Mouse (Mus musculus): ENCODE measurements around the gene Actn3. TPM values are rescaled to one million over a fixed set of nuclear protein-coding genes. Genes with fewer than 3 reads are reported as not detected.
"Not testable (repeated sequence)": the region's sequence is repeated elsewhere in the genome, so short reads cannot be mapped to it uniquely, and the experiment has no call there.

Actn3 gene
- polyA plus RNA-seq, 1 experiment from 2014 or later: not detected

DNA sequence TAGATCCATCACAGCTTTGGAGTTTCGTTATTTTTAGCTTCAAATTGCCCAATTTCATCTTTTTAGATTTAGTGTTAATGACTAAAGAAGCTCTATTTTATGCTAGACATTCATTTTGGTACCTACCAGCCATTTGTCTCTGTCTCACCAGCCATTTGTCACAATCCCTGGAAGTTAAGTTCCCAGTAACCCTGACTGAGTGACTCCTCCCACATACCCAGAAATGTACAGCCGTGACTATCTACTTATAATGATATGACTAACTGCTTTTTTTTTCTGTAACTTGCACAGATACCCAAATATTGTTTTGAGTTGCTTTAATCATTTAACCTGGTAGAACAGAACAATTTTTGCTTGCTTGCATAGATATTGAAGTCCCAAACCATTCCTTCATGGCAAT is 31.9 kb downstream of the Actn3 start:
- H3K36me3 ChIP-seq (ENCODE audit: inconsistent target): no peaks in the 10 kb centered on the region
- 74% methylated on average over 2 of the region's 2 CpGs for WGBS (ENCODE audit: missing documents)
- H3K79me2 ChIP-seq (ENCODE audit: inconsistent target): no peaks in the 10 kb centered on the region
- no peak overlapping the region for H3K27ac ChIP-seq
- H3K4me3 ChIP-seq (ENCODE audit: inconsistent target): no peak overlapping the region

DNA sequence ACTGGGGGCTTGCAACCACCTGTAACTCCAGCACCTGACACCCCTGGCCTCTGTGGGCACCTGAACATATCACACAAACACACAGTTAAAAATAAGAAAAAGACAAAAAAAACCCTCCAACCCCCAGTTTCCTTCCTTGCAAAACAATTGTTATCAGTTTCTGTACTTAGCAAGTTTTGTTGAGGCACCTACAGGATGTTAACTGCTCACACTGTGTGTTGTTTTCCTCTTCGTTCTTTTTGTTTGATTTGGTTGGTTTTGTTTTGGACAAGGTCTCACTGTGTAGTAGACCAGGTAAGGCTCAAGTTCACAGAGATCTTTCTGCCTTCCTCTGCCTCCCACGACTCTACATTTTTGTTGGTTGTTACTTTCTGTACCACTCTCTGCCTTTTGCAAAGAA is 35.1 kb downstream of the Actn3 start:
- WGBS (ENCODE audit: missing documents): 83% methylated on average over 2 of the region's 2 CpGs
- no peak overlapping the region for H3K27ac ChIP-seq

DNA sequence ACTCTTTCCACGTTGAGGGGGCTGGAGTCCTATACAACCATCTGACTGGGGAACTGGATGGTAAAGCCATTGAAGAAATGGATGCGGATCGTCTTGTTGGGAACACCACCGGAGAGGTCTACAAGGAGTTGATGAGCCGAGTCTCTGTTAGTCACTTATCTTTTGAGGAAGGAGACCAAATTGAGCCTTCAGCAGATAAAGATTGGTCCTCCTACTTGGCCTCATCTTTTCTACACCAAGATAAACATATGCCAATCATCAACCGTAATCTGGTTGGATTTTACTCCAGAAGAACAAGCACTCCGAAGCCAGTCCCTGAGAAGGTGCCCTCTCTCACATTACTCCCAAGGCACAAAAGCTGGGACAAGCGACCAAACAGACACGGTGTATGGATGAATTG is 36.9 kb downstream of the Actn3 start:
- WGBS (ENCODE audit: missing documents): 90% methylated on average over 9 of the region's 9 CpGs
- Histone ChIP-seq H3K27ac (no peak overlapping the region), H3K79me2 (ENCODE audit: inconsistent target) (peaks cover 7% of the 10 kb centered on the region; the same call in 1 of the 2 replicates), H3K36me3 (ENCODE audit: inconsistent target) (no peaks in the 10 kb centered on the region), H3K4me3 (ENCODE audit: inconsistent target) (no peak overlapping the region)

More for the DNA sequence above, 35.1 kb downstream of the Actn3 start:
- H3K36me3 ChIP-seq (ENCODE audit: inconsistent target): no peaks in the 10 kb centered on the region
- no peak overlapping the region for H3K4me3 ChIP-seq (ENCODE audit: inconsistent target)
- H3K79me2 ChIP-seq (ENCODE audit: inconsistent target): peaks cover 7% of the 10 kb centered on the region; the same call in 1 of the 2 replicates

DNA sequence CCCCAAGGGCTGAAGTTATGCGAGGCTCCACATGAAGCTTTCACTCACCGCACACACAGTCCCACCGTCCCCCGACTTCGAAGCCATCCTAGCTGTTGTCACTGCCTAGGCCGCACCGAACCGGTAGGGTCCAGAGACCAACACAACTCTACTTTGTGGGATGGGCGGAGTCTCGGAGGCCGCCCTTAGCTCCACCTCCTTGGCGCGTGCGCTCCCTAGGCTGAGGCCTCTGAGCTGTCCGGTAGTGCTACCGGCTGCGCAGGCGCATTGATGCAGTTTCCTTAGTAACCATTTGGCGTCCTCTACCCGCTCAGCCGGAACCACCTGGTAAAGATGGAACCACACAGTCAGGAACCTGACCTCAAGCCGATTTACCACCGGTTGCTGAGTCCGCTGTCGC is 38.6 kb downstream of the Actn3 start, which contains the start of the genes Ccs and Ccdc87:
TSS of gene Ccs (minus strand) at position 184 of the 400 bp plus-strand sequence.
TSS of gene Ccdc87 (plus strand) at position 218 of the 400 bp plus-strand sequence.
- H3K27ac ChIP-seq: no peak within 1 kb of the TSS

DNA sequence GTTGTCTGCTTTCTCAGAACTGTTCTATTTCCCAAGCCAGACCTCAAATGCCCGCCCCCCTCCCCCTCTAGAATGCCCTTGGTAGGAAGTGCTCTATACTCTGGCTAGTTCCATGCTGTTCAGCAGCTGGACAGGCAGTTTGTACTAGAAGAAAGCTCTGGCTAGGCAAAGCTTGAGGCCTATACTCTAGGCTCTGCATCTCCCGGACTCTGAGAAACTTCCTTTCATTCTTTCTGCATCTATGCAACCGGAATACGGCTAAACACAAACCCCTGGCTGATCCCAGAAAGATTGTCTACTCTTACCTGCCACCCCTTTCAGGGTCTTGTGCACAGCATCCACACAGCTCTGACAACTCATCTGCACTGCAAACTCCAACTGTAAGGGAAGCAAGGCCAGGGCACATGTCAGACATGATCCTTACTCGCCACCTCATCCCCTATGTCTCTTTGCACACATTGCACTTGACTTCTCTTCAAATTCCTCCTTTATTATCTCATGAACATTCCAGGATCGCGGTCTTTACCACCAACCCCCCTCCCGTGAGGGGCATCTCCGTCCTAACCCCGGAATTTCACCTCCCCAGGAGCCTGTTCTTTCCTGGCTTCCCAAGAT is 39.1 kb downstream of the Actn3 start:
- WGBS (ENCODE audit: missing documents): 21% methylated on average over 10 of the region's 10 CpGs
- peak overlapping the region; percentile 85 for H3K4me3 ChIP-seq (ENCODE audit: inconsistent target)
- peaks cover 7% of the 10 kb centered on the region; the same call in 1 of the 2 replicates for H3K79me2 ChIP-seq (ENCODE audit: inconsistent target)
- no peaks in the 10 kb centered on the region for H3K36me3 ChIP-seq (ENCODE audit: inconsistent target)
- no peak overlapping the region for H3K27ac ChIP-seq

More for the DNA sequence above, 38.6 kb downstream of the Actn3 start, which contains the start of the genes Ccs and Ccdc87:
- H3K4me3 ChIP-seq (ENCODE audit: inconsistent target): peak within 1 kb of the TSS; percentile 85
- H3K79me2 ChIP-seq (ENCODE audit: inconsistent target): peaks cover 7% of the 10 kb centered on the region; the same call in 1 of the 2 replicates
- no peaks in the 10 kb centered on the region for H3K36me3 ChIP-seq (ENCODE audit: inconsistent target)
- WGBS (ENCODE audit: missing documents): under 1% methylated on average over 25 of the region's 25 CpGs

- peaks cover 7% of the 10 kb centered on the region; the same call in 1 of the 2 replicates for H3K79me2 ChIP-seq (ENCODE audit: inconsistent target)
- peaks cover 7% of the 10 kb centered on the region for H3K36me3 ChIP-seq (ENCODE audit: inconsistent target)
- no peak overlapping the region for H3K4me3 ChIP-seq (ENCODE audit: inconsistent target)
- 83% methylated on average over 4 of the region's 6 CpGs for WGBS (ENCODE audit: missing documents)
- no peak overlapping the region for H3K27ac ChIP-seq
Observed at GRCm38 (mm10) chr19:4837049-4837448, 40.7 kb downstream of the Actn3 start.

- peaks cover 7% of the 10 kb centered on the region for H3K36me3 ChIP-seq (ENCODE audit: inconsistent target)
- no peak overlapping the region for H3K4me3 ChIP-seq (ENCODE audit: inconsistent target)
- H3K27ac ChIP-seq: no peak overlapping the region
- 76% methylated on average over 2 of the region's 2 CpGs for WGBS (ENCODE audit: missing documents)
- peaks cover 7% of the 10 kb centered on the region; the same call in 1 of the 2 replicates for H3K79me2 ChIP-seq (ENCODE audit: inconsistent target)
Observed at GRCm38 (mm10) chr19:4836096-4836495, 41.6 kb downstream of the Actn3 start.

GRCm38 (mm10) chr19:4833977-4834376 is 43.7 kb downstream of the Actn3 start:
- no peak overlapping the region for H3K4me3 ChIP-seq (ENCODE audit: inconsistent target)
- peaks cover 7% of the 10 kb centered on the region for H3K36me3 ChIP-seq (ENCODE audit: inconsistent target)
- 95% methylated on average over 8 of the region's 8 CpGs for WGBS (ENCODE audit: missing documents)
- peaks cover 7% of the 10 kb centered on the region; the same call in 1 of the 2 replicates for H3K79me2 ChIP-seq (ENCODE audit: inconsistent target)
- H3K27ac ChIP-seq: no peak overlapping the region

DNA sequence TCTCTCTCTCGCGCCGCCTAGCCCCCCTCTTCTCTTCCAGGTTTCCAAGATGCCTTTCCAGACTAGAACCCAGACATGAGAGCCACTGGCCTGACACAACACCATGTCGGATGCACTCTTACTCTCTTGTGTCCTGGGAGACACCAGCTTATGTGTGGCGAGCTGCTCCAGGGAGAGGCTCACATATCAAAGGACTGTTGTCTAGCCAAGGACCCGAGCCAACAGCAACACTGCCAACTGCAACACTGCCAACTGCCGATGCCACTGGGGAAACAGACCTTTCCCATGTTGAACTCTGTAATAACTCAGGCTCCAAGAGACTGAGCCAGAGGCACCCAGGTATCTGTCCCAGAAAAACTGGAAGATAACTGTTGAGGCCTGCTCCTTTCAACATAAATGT is 48.6 kb downstream of the Actn3 start:
- no peak overlapping the region for H3K4me3 ChIP-seq (ENCODE audit: inconsistent target)
- no peaks in the 10 kb centered on the region for H3K79me2 ChIP-seq (ENCODE audit: inconsistent target)
- WGBS (ENCODE audit: missing documents): 96% methylated on average over 7 of the region's 7 CpGs
- no peak overlapping the region for H3K27ac ChIP-seq
- H3K36me3 ChIP-seq (ENCODE audit: inconsistent target): peaks cover 23% of the 10 kb centered on the region

- Histone ChIP-seq H3K4me3 (ENCODE audit: inconsistent target) (no peak overlapping the region), H3K36me3 (ENCODE audit: inconsistent target) (peaks cover 23% of the 10 kb centered on the region), H3K27ac (no peak overlapping the region), H3K79me2 (ENCODE audit: inconsistent target) (no peaks in the 10 kb centered on the region)
- WGBS (ENCODE audit: missing documents): 88% methylated on average over 16 of the region's 16 CpGs
Observed at GRCm38 (mm10) chr19:4828444-4829114, 49.1 kb downstream of the Actn3 start.

- 88% methylated on average over 5 of the region's 5 CpGs for WGBS (ENCODE audit: missing documents)
- H3K4me3 ChIP-seq (ENCODE audit: inconsistent target): no peak overlapping the region
- H3K79me2 ChIP-seq (ENCODE audit: inconsistent target): no peaks in the 10 kb centered on the region
- H3K27ac ChIP-seq: no peak overlapping the region
- peaks cover 13% of the 10 kb centered on the region; the same call in 1 of the 2 replicates for H3K36me3 ChIP-seq (ENCODE audit: inconsistent target)
Observed at GRCm38 (mm10) chr19:4820678-4821303, 56.9 kb downstream of the Actn3 start.

DNA sequence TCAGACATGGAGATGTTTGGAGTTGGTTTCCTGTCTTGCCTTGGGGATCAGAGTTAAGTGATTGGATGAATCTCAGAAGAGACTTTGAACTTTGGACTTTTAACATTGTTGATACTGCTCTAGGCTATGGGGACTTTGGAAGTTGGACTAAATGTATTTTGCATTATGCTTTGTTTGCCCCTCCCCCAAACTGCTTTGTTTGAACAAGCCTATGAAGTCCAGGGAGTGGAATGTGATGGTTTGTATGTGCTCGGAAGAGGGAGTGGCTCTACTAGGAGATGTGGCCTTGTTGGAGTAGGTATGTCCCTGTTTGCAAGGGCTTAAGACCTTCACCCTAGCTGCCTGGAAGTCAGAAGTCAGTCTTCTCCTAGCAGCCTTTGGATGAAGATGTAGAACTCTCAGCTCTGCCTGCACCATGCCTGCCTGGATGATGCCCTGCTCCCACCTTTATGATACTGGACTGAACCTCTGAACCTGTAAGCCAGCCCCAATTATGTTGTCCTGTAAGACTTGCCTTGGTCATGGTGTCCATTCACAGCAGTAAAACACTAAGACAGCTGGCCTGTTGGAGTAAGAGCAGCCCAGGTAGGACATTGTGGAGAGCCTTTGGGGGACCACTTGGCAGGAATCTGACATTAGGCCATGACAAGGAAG is 60.4 kb downstream of the Actn3 start:
- Histone ChIP-seq H3K27ac (no peak overlapping the region), H3K36me3 (ENCODE audit: inconsistent target) (no peaks in the 10 kb centered on the region), H3K79me2 (ENCODE audit: inconsistent target) (no peaks in the 10 kb centered on the region), H3K4me3 (ENCODE audit: inconsistent target) (no peak overlapping the region)
- 100% methylated on average over 1 of the region's 1 CpGs for WGBS (ENCODE audit: missing documents)

GRCm38 (mm10) chr19:4813015-4813414 is 64.7 kb downstream of the Actn3 start:
- no peak overlapping the region for H3K4me3 ChIP-seq (ENCODE audit: inconsistent target)
- WGBS (ENCODE audit: missing documents): 93% methylated on average over 5 of the region's 6 CpGs
- H3K79me2 ChIP-seq (ENCODE audit: inconsistent target): peaks cover 30% of the 10 kb centered on the region
- no peaks in the 10 kb centered on the region for H3K36me3 ChIP-seq (ENCODE audit: inconsistent target)
- H3K27ac ChIP-seq: no peak overlapping the region

GRCm38 (mm10) chr19:4812334-4812949 is 65.3 kb downstream of the Actn3 start:
- peak overlapping the region; percentile 70 for H3K27ac ChIP-seq
- peak overlapping the region; percentile 95 for H3K4me3 ChIP-seq (ENCODE audit: inconsistent target)
- peaks cover 36% of the 10 kb centered on the region for H3K79me2 ChIP-seq (ENCODE audit: inconsistent target)
- 73% methylated on average over 8 of the region's 8 CpGs for WGBS (ENCODE audit: missing documents)
- not testable (repeated sequence) for H3K36me3 ChIP-seq (ENCODE audit: inconsistent target)

Data from macrophage (primary cell).